In genomic region chr4:70399074-70399473, GRCm38 (mm10) we compare ENCODE assay signal across 21 mouse cellular contexts.
"Had no signal": no experiment of that assay in that cellular context is flagged by ENCODE, and none has a peak within 500 bp of the region (broad histone marks: within the 10 kb centered on the region; RNA-seq: fewer than 3 reads in every experiment).

No protein-coding gene starts in this region.

- H3K36me3 ChIP-seq: midbrain, embryonic 15.5 days had no signal

- H3K4me3 ChIP-seq: kidney, embryonic 15.5 days; limb, embryonic 12.5 days; limb, embryonic 15.5 days; midbrain, embryonic 12.5 days; midbrain, embryonic 15.5 days had no signal

- H3K27me3 ChIP-seq: kidney, embryonic 15.5 days; limb, embryonic 12.5 days; limb, embryonic 15.5 days; midbrain, embryonic 12.5 days; midbrain, embryonic 15.5 days had no signal

- H3K27ac ChIP-seq: kidney, embryonic 15.5 days; limb, embryonic 15.5 days; liver, embryonic 14.5 days; macrophage; midbrain, embryonic 12.5 days; midbrain, embryonic 15.5 days; stomach, postnatal 0 days had no signal

- H3K4me2 ChIP-seq: kidney, embryonic 15.5 days; limb, embryonic 12.5 days; limb, embryonic 15.5 days; liver, embryonic 11.5 days; lung, embryonic 14.5 days; midbrain, embryonic 12.5 days; midbrain, embryonic 15.5 days had no signal

- H3K9me3 ChIP-seq: kidney, embryonic 15.5 days; limb, embryonic 12.5 days; limb, embryonic 15.5 days; midbrain, embryonic 12.5 days; midbrain, embryonic 15.5 days had no signal

- ATAC-seq: liver, postnatal 0 days; lung, postnatal 0 days; midbrain, embryonic 15.5 days had no signal

- H3K9ac ChIP-seq: kidney, embryonic 15.5 days; limb, embryonic 12.5 days; limb, embryonic 15.5 days; liver, embryonic 14.5 days; liver, postnatal 0 days; lung, embryonic 14.5 days; midbrain, embryonic 12.5 days; midbrain, embryonic 15.5 days had no signal

- H3K4me1 ChIP-seq: kidney, embryonic 15.5 days; midbrain, embryonic 12.5 days had no signal

- DNase-seq: kidney, adult 8-10 months; kidney, postnatal 10 days; kidney, postnatal 4 days; left cerebral cortex, postnatal 4 days; liver, postnatal 0 days; lung, embryonic 14.5 days; right cerebral cortex, adult 18-20 months; right cerebral cortex, postnatal 14 days; right cerebral cortex, postnatal 4 days; thymus, adult 2 months; thymus, postnatal 25 days had no signal
